Mouse (Mus musculus) kidney, adult 2 months (tissue): ENCODE data around the gene Umodl1. TPM values are rescaled to one million over a fixed set of nuclear protein-coding genes. Genes with fewer than 3 reads are reported as not detected.

ENCODE experiments used
- DNase-seq: peaks from one replicate; pipeline ENCODE4 v3.0.0; 2021
- H3K27ac ChIP-seq: fragments of 200-500 bp; 2 replicates; pipeline ENCODE4 v1.5.1; 2012; ENCODE audit warnings: low read depth, low read length, control low read depth, inconsistent platforms; ENCODE audit not compliant: insufficient read depth
- H3K27me3 ChIP-seq: fragments of 200-500 bp; replicated peaks from 2 replicates; pipeline ENCODE4 v1.6.1; 2012; ENCODE audit warnings: mild to moderate bottlenecking, moderate library complexity, low read length, inconsistent platforms; ENCODE audit not compliant: control insufficient read depth, insufficient read depth
- H3K36me3 ChIP-seq: fragments of 200-500 bp; 2 replicates; pipeline ENCODE4 v1.6.1; 2012; ENCODE audit warnings: mild to moderate bottlenecking, moderate library complexity, low read length, inconsistent platforms; ENCODE audit not compliant: control insufficient read depth, insufficient read depth
- H3K4me1 ChIP-seq: fragments of 200-500 bp; 2 replicates; pipeline ENCODE4 v1.6.1; 2011; ENCODE audit warnings: low read length; ENCODE audit not compliant: control insufficient read depth, insufficient read depth
- H3K4me3 ChIP-seq: fragments of 200-500 bp; 2 replicates; pipeline ENCODE4 v1.5.1; 2011; ENCODE audit warnings: mild to moderate bottlenecking, low read depth, low read length, control low read depth; ENCODE audit not compliant: insufficient read depth
- CTCF ChIP-seq: fragments of 200-500 bp; conservative IDR thresholded peaks from 2 replicates; pipeline ENCODE4 v1.5.1; 2011; ENCODE audit warnings: low read depth, mild to moderate bottlenecking, control low read depth, low read length, moderate library complexity, mixed read lengths; ENCODE audit not compliant: insufficient read depth, insufficient read length
- POLR2A ChIP-seq: fragments of 200-500 bp; IDR thresholded peaks from one replicate; pipeline ENCODE4 v1.6.1; 2011; ENCODE audit warnings: low read depth, low read length, control low read depth
- WGBS: fragments of 180-500 bp; shearing (Covaris S2); methylation state at CpG from one replicate; pipeline ENCODE4 v1.1.7; 2018; 5-methylcytosine and 5-hydroxymethylcytosine counted together
- polyA plus RNA-seq: library from polyadenylated mRNA; depleted of rRNA; stranded (reverse); fragments of >200 nt; gene quantifications from 2 replicates; pipeline ENCODE4 v1.2.3, GENCODE M21; 2012

The Umodl1 gene
- polyA plus RNA-seq, 1 experiment: not detected

GRCm38 (mm10) chr17:31038381-31038780 is 83.9 kb downstream of the Umodl1 start:
- Histone ChIP-seq H3K27me3 (no peaks in the 10 kb centered on the region), H3K4me3 (no peak overlapping the region), H3K36me3 (no peaks in the 10 kb centered on the region), H3K27ac (no peak overlapping the region), H3K4me1 (no peaks in the 10 kb centered on the region)
- 33% methylated on average over 4 of the region's 4 CpGs for WGBS
- peak; percentile 50 for DNase-seq
- TF ChIP-seq CTCF (no peak), POLR2A (no peak)

DNA sequence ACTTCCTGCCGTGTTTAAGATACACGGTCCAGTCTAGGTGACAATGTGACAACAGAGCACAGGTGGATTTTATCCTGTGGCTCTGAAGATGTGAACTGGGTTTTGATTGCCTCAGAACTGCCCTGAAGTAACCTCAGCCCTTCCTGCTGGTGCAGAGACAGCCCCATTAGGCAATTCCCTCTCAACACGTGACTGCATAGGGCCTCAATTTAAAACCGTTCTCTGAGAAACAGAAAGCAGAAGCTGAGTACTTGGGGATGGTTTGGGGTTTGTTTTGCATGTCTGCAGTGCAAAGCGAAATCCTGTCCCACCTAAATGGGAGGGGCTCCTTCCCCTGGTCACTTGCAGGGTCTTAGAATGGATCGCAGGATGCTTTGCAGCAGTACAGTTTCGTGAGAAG is 85.2 kb downstream of the Umodl1 start:
- no peak overlapping the region for H3K27ac ChIP-seq
- H3K4me1 ChIP-seq: no peaks in the 10 kb centered on the region
- no peak for TF ChIP-seq CTCF
- TF ChIP-seq POLR2A: no peak
- no peaks in the 10 kb centered on the region for H3K27me3 ChIP-seq
- H3K4me3 ChIP-seq: no peak overlapping the region
- DNase-seq: peak; percentile 31
- no peaks in the 10 kb centered on the region for H3K36me3 ChIP-seq
- 53% methylated on average over 7 of the region's 7 CpGs for WGBS

GRCm38 (mm10) chr17:31040421-31040820 is 86.0 kb downstream of the Umodl1 start:
- no peaks in the 10 kb centered on the region for H3K36me3 ChIP-seq
- TF ChIP-seq POLR2A (no peak), CTCF (no peak)
- H3K27me3 ChIP-seq: no peaks in the 10 kb centered on the region
- no peak for DNase-seq
- no peaks in the 10 kb centered on the region for H3K4me1 ChIP-seq
- 66% methylated on average over 7 of the region's 7 CpGs for WGBS
- no peak overlapping the region for H3K27ac ChIP-seq
- no peak overlapping the region for H3K4me3 ChIP-seq

- no peaks in the 10 kb centered on the region for H3K36me3 ChIP-seq
- no peak for TF ChIP-seq CTCF
- no peak for TF ChIP-seq POLR2A
- no peak overlapping the region for H3K4me3 ChIP-seq
- no peaks in the 10 kb centered on the region for H3K27me3 ChIP-seq
- 55% methylated on average over 2 of the region's 2 CpGs for whole genome bisulfite sequencing
- no peak overlapping the region for H3K27ac ChIP-seq
- no peak for DNase-seq
- no peaks in the 10 kb centered on the region for H3K4me1 ChIP-seq
Measured at GRCm38 (mm10) chr17:31042751-31043150, 88.3 kb downstream of the Umodl1 start.

GRCm38 (mm10) chr17:31057151-31057890 is 102.9 kb downstream of the Umodl1 start, which contains the start of gene Abcg1:
Gene Abcg1, plus strand, starts transcription at chr17:31057675.
- no peaks in the 10 kb centered on the region for H3K27me3 ChIP-seq
- H3K4me3 ChIP-seq: peak within 1 kb of the TSS; percentile 91
- no peaks in the 10 kb centered on the region for H3K36me3 ChIP-seq
- DNase-seq: peak; percentile 63
- 6% methylated on average over 49 of the region's 49 CpGs for WGBS
- peak within 1 kb of the TSS; percentile 76 for H3K27ac ChIP-seq
- TF ChIP-seq CTCF (no peak), POLR2A (no peak)
- H3K4me1 ChIP-seq: no peaks in the 10 kb centered on the region

GRCm38 (mm10) chr17:31057891-31058744 is 103.7 kb downstream of the Umodl1 start:
- TF ChIP-seq CTCF (no peak), POLR2A (no peak)
- H3K4me1 ChIP-seq: no peaks in the 10 kb centered on the region
- WGBS: 1% methylated on average over 31 of the region's 31 CpGs
- H3K36me3 ChIP-seq: no peaks in the 10 kb centered on the region
- DNase-seq: no peak
- peak overlapping the region; percentile 76 for H3K27ac ChIP-seq
- H3K27me3 ChIP-seq: no peaks in the 10 kb centered on the region
- peak overlapping the region; percentile 91 for H3K4me3 ChIP-seq

DNA sequence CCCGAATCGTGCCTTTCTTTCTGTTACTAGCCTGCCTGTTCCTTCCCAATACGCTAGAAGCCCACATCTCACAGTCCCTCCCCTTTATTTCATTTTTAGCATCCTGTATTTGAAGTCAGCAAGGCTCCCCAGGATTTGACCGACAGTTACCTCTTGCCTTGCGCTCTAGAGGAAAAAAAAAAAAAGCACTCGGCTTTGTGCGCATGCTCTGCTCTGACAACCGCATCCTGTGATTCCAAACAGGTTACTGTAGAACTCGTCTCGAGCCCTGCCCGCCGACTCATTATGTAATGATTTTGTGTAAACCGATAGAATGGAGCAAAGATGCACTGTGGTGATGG is 104.3 kb downstream of the Umodl1 start:
- Histone ChIP-seq H3K36me3 (no peaks in the 10 kb centered on the region), H3K27me3 (no peaks in the 10 kb centered on the region), H3K4me3 (peak overlapping the region; percentile 91), H3K27ac (peak overlapping the region; percentile 76; the same call in 1 of the 2 replicates), H3K4me1 (no peaks in the 10 kb centered on the region)
- no peak for TF ChIP-seq POLR2A
- TF ChIP-seq CTCF: no peak
- peak; percentile 84 for DNase-seq
- WGBS: 4% methylated on average over 13 of the region's 13 CpGs
